Mouse (Mus musculus): ENCODE measurements around the gene Dck.

The Dck gene

DNA sequence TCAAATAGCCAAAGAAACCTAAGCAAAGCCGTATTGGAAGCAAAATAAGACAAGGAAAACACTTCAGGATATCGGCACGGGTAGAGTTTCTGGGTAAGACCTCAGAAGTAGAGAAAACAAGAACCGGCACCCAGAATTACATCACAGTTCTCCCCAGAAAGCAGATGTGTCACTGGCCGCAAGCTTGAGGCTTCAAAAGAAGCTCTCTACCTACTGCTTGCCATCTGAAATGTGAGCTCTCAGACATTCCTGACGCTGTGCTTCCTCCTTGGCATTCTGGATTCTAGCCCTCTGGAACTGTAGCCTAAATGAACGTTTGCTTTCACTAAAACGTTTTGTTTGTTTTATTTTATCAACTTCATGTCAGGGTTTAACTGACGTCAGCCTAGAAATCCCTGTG lies 25.9 kb downstream of the Dck start:
- in situ Hi-C loops (cut with MboI, MseI) = loop anchor here (10.0 to 25.0 kb wide), 3 partner anchors 594 to 1422 kb away; partner anchors contain the start of gene Cox18

DNA sequence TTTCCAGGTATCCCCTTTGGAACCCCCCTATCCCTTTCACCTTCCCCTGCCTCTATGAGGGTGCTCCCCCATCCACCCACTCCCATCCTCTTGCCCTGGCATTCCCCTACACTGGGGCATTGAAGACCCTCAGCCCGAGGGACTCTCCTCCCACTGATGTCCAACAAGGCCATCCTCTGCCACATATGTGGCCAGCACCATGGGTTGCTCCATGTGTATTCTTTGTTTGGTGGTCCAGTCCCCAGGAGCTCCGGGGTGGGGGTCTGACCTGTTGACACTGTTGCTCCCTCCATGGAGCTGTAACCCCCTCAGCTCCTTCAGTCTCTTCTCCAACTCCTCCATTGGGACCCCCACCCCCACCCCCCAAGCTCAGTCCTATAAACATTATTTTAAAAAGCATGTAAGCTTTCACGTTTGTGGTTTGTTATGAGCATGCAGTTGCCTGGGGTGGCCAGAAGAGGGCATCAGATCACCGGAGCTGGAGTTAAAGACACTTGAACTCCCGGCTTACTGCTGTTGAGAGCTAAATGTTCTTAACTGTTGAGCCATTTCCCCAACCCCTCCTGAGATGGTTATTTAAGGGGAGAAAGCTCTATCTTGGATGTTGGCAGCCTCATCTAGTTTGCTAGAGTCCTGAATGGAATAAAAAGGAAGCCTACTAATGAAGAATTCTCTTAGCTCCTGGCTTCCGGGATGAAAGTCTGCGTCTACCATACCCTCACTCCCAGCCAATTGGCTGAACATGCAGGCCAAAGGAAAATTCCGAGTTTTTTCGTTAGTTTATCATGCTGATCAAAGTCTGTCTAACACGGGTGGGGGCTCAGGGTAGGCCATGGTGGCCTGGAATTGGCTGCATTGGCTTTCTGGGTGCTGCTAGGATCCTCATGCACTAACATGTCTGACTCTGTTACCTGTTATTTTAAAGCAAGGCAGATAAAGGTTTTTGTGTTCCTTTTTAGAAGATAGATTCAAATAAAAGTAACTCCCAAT lies 26.8 kb downstream of the Dck start:
- in situ Hi-C loops (cut with MboI, MseI) = loop anchor here (10.0 to 25.0 kb wide), 3 partner anchors 593 to 1421 kb away; partner anchors contain the start of gene Cox18

DNA sequence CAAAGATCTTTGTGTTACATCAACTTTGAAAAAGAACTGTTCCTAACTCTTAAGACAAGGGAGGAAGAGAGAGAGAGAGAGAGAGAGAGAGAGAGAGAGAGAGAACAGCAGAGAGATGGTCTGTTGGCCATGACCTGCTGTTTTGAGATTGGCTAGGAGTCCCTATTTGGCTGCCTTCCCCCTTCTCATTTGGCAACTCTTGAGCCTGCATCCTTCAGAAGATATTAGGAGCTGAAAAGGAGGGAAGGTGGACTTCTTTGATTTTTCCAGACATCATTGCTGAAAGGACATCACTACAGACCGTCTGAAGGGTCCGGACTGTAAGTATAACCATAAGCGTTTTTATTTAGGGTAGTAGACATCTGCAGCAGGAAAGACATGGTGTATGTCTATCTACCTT lies 28.9 kb downstream of the Dck start:
- in situ Hi-C loops (cut with MboI, MseI) = loop anchor here (10.0 to 25.0 kb wide), 3 partner anchors 591 to 1419 kb away; partner anchors contain the start of gene Cox18

DNA sequence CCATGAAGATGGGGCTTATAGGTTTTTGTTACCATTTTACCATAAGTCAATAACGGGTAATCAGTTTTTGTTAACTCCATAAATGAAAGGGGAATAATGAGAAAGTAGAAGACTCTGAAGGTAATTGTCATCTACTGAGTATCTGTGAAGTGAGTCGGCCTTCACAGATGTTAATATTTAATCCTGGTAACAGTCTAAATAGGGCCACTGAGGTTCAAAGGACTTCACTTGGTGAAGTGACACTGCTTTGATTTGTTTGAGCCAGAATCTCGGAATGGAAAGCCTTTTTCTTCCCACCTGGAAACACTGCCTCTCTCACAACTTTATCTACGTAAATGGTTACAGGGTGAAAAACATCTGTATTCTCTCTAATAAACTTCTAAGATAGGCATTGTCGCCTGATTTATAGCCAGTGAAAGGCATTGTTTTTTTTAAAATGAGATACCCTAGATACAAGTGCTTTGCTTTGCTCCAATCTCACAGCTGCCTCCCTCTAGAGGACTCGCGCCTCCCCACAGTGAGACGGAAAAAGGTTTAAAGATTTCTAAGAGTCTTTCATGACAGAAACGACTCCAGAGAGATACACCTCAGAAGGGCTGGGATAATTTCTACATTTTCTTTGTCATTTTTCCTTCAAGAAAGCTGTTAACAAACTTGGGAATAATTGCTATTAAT lies 31.3 kb downstream of the Dck start:
- in situ Hi-C loops (cut with MboI, MseI) = loop anchor here (10.0 to 25.0 kb wide), 3 partner anchors 589 to 1416 kb away; partner anchors contain the start of gene Cox18

DNA sequence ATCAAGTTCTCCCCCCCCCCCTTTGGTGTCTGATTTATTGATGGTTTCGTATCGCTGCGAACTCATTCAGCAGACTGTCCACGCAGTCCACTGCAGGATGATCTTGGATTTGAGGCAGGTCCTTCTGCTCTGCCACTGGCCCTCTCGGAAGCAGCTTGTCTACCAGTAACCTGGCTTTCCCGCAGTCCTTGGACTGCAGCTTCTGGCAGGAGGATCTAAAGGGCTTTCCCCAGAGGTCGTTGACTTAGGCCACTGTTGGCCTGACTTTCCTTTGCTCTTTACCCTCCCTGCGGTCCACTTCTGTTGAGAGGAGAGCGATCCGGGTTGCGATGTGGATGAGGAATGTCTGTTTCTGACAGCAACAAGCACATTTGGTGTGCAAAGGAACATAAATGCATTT lies 31.8 kb downstream of the Dck start:
- in situ Hi-C loops (cut with MboI, MseI) = loop anchor here (10.0 to 25.0 kb wide), 3 partner anchors 588 to 1416 kb away; partner anchors contain the start of gene Cox18

DNA sequence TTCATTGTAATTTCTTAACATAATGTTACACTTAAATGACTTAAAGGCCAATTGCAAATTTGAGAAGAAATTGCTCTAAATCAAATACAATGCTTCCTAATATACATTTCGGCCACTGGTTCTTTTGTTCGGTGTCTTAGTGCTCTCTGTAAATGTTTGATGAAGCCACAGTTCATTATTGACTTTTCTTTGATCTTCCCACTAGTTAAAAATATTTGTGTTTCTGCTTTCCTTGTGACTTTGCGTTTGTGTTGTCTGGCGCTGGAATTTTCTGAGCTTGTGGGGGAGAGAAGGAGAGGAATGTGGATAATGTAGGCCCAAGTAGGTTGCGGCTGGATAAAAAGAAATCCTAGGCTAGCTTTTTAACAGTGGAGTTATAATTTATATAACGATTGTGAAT lies 32.3 kb downstream of the Dck start:
- in situ Hi-C loops (cut with MboI, MseI) = loop anchor here (10.0 to 25.0 kb wide), 3 partner anchors 588 to 1415 kb away; partner anchors contain the start of gene Cox18

DNA sequence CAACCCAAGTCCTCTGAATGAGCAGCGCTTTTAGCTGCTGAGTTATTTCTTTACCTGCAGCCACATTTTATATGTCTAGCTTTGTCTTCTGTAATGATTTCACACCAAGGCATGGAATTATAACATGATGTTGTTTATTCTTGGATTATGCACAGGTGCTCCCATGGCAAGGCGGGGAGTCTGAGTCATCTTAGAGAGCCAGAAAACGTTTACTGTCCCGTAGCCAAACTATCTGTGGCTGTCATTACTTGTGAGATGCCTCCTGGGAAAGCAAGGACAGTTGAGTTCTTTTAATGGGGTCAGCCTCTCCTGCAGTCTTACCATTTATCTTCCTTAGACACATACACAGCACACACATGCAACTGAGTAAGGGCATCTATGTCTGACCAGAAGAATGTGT lies 40.8 kb downstream of the Dck start:
- in situ Hi-C loops (cut with MboI, MseI) = no loop called here

DNA sequence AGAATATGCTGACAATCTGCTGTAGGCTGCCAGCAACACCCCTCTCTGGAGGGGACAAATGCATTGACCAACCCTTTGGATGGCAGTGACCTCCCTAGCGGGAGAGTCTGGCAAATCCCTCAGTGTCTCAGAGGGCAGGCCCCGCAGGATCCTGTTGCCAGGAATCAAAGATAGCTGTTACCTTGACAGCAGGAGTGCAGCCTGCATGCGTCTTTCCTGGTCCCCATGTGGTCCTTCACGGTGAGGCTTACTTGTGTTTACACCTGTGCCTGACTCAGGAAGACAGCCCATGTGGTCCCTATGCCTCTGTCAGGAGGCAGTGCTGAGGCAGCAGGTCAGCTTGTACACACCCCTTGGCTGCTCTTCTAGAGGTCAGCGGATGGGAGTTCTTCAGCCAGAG lies 41.5 kb downstream of the Dck start:
- in situ Hi-C loops (cut with MboI, MseI) = no loop called here

DNA sequence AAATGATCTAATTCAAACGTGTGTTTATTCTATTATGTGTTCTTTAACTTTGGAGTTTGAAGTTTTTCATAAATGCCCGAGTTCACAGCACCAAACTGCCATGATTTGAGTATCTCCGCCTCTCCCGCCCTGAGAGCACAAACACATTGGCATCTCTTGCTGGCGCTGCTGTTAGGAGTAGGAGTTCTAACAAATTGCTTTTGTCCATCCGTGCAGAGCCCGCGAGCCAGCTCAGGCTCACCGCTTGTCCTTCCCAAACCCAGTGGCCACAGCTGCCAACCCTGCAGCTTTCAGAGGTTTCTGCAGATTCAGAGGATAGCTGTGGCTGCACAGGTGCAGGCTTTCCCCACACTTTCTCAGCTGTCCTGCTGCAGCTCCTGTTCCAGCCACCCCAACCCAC lies 42.5 kb downstream of the Dck start:
- in situ Hi-C loops (cut with MboI, MseI) = no loop called here

DNA sequence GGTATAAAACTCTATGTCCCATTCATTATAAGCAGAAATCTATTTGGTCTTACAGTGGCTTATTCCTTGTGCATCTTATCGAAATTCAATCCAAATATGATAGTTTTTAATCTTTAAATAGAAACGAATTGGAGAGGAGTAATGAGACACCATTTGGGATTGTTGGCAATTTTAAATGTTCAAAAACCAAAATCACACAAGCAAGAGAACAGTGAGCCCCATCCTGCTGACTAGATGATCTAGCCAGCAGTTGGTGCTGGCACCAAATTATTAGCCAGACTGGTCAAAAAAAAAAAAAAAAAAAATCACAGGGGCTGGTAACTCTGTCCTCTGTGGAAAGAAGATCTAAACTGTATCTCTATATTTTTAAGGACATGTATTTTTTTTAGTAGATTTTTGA lies 48.4 kb downstream of the Dck start:
- in situ Hi-C loops (cut with MboI, MseI) = no loop called here

DNA sequence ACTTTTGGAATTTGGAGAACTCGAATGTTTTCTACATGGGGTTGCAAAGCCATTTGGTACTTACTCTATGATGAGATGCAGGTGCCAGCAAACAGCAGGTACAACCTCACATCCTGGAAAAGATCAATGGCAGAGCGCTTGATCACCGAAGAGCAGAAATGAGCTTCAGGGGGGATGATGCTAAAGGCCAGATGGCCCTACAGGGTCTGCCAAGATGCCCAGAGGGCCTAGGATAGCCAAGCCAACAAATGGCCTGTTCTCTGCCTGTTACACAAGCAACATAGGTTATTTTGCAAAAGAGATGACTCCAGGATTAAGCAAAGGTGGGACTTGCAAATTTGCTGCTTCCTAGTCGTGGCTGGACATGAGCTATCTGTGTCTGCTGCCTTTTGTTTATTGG lies 49.8 kb downstream of the Dck start:
- in situ Hi-C loops (cut with MboI, MseI) = no loop called here

DNA sequence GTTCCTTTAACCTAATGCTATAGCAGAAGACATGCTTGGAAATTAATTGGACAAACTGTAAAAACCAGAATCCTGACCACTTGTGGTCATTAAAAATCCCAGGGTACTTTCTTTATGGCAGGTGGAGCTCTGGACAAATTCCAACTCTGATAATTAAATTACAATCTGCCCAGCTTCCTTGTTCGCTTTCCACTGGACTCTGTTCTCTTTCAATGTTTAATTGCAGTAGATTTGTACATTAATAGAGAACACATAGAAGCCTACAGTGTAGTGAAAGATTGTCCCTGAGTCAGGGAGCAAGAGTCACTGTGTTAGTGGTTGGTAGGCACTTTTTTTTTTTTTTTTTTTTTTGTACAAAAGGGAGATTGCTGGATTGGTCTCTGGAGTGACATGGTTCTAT lies 56.7 kb downstream of the Dck start:
- in situ Hi-C loops (cut with MboI, MseI) = no loop called here

DNA sequence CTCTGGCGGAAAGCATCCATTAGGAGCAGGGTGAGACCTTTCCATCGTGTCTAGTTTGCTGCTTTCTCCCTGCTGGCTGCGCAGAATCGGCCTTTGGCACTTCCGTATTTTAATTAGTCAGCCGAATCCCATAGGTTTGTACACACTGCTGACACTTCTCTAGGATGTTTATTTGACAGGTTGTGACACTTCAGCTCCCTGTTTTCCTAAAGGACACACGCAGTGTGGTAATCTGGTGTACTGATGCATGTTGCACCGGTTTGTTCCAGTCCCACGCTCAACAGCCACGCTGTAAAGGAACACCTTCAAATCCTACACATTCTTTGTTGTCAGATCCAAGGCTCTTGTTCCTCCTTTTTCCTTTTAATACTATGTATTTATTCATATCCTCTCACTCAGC lies 60.0 kb downstream of the Dck start:
- in situ Hi-C loops (cut with MboI, MseI) = no loop called here

DNA sequence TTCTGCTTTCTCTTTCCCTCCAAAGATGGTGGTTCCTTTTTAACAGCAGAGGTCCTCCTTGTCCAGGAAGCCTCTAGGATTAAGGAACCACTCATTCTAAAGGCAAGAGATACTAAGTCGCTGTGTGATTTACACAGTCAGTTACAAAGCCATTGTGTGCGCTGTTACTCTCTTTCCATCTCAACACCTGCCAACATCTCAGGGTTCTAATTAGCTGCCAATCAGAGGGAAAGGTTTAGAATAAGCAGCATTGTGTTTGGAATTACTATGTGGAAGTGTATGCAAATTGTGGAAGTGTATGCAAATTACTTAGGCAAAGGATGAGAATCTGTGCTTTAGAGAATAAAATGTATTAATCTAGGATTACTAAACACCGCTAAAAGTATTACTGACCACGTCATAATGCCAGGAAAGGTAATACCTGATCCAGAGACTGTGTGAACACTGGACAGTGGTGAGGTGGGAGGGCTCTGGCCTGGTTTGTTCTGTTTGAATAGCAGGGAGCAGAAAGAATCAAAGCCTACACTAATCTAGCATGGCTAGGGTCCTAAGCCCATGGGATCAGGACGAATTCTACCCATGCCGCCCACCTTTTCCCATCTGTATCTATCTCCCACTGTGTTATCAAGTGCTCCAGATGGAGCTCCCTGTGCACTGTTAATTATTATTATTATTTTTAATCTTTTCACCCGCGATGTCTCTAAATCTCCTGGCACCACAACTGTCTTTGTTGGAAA lies 65.2 kb downstream of the Dck start:
- in situ Hi-C loops (cut with MboI, MseI) = no loop called here

DNA sequence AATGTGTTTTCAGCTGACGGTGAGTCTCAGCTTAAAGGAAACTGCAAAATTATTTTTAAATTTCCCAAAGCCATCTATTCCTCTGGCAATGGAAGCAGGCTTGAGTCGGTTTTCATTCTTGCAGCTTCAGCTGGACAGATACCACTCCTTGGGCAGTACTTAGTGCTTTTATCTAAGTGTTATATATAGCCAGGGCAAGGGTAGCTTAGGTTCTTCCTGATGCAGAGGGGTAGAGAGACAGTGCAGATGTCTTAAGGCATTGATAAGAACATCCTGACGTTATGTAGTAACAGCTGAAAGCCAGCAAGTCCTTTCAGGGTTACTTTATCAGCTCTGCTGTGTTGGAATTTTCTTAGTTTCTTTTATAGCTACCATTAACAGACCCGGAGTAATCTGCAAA lies 66.1 kb downstream of the Dck start:
- in situ Hi-C loops (cut with MboI, MseI) = no loop called here

DNA sequence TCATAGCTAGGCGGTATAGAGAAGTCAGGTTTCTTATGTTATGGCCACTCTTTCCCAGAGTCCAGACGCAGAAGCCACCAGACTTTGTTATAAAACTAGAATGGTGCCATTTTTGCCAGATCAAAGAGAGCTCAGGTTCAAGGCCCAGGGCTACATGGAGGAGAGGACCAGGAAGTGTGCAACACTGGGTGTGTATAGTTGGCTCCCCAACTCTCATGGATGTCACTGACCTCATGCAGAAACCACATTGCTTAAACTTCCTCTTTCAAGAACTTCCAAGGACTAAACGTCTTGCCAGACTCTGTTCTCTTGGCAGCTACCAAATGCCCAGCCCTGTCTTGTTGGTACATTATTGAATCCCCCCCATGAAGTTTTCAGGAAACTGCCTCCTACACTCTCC lies 67.1 kb downstream of the Dck start:
- in situ Hi-C loops (cut with MboI, MseI) = no loop called here

All from T-helper 1 cell (primary cell).